Mouse (Mus musculus): ENCODE measurements around the gene Acss1.

The Acss1 gene

DNA sequence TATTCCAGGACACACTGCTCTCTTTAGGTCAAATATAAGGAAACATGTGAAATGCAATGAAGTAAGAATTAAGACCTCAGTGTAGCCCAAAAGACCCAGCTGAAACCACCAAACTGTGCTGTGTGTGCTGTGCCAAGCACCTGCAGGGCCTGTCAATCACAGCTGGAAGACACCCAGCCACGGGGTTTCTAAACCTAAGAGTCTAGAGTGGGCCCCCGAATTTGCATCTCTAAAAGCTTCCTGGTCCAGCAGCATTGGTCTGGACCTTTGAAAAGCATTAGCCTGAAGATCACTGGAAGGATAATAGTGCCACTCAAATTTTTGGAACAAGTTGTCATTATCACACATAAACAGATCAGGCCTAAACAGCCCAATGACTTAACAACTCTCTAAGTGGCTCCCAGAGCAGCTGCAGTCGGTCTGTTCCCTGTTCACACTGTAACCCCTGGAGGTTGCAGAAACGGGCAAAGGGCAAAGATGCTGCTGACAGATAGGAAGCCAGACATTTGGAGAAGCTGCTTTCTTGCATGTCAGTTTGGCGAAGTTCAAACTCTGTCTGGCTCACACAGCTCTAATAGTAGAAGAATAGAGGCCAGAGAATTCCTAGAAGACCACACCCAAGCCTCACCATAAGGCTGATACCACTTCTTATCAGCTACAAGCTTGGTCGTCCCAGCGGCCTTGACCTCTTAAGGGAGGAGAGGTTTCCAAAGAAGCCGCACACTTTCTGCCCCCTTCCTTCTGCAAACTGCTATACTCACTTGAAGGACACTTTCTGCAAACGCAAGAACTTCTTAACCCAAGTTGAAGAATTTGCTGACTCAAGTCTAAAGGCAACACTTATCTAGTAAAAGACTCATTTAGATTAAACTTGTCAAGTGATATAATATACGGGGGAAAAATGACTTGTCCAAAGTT is 2.5 kb downstream of the Acss1 start:
- DNase-seq (ENCODE audit: low read depth), result peak; percentile 81

DNA sequence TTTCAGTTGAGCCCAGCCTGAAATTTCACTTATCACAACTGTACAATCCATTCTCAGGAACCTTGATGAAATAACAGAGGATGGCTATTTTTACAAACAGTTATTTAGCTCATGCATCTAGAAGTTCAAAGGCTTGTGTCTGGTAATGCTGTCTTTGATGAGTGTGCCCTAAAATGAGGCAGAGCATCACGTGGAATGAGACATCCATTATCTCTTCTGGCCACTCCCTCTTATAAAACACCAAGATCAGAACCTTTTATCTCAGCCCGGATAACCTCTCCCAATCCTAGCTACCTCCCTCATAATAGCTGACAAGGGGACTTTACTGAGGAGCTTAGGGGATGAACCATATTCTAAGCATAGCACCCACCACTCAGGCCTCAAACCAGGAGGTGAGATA is 3.3 kb downstream of the Acss1 start:
- DNase-seq (ENCODE audit: low read depth), result peak; percentile 44

DNA sequence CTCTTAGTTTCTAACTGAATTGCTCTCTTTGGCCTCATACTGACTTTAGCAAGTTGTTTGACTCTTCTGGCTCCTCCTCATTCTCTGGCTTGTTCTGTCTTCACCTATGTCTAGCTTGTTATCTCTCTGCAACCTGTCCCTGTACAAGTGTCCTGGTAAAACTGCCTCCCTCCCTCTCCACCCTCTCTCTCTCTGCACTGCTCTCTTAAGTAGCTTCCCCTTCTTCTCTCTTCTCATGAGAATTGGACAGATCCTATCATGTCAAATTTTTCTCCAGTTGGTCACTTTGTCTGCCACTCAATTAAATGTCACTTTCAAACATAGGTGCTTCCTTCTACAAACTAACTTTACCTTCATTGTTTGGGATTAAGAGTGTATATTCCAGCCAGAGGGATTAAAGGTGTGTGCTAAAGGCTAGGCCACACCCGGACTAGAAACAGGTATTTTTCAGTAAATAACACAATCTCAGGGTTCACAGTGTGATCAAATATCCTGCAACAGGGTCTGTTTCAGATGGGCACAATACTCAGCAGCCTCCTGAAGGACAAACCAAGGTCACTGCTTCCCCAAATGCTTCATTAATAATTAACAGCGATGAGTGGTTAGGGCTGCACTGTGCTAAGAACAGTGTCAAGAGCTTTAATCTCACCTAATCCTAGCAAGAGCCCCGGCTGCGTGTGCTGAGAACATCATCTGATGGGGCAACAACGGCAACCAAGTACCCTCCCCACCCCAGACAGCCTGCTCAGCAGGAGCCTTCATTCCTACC is 4.0 kb downstream of the Acss1 start:
- DNase-seq (ENCODE audit: low read depth), result peak; percentile 35

DNA sequence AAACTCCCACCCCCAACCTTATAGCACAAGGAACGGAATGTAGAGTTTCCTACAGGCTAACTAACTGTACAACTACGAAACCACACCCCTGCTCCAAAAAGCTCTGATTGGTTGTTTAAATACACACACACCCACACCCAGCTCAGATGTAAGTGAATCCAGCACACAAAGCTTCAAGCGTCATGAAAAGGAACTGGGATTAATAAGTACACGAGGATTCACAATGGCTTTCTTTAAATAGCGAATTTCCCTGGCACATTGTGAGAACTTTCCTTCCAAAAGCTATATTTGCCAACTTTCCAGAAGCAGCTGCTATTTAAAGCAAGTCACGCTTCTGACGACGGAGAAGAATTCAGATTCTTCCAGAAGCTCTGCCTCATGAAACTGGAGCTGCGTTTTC is 5.0 kb downstream of the Acss1 start:
- peak; percentile 53 for DNase-seq (ENCODE audit: low read depth)

DNA sequence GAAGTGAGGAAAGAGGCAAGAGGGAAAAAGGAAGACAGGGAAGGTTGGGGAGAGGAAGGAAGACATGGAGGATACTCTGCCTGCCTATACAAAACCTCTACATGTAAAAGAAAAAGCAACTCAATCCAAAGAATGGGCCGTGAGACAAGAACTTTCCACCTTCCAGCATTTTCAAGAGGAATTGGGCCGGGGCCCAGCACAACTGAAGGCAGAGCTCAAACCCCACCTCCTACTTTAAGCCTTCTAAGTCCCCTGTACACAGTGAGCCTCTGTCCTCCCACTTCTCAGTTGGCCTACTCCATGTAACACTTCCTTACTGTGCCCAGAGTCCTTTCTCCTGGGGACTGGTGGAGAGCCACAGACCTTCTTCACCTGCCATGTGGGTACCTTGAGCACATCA is 6.3 kb downstream of the Acss1 start:
- no peak for DNase-seq (ENCODE audit: low read depth)

DNA sequence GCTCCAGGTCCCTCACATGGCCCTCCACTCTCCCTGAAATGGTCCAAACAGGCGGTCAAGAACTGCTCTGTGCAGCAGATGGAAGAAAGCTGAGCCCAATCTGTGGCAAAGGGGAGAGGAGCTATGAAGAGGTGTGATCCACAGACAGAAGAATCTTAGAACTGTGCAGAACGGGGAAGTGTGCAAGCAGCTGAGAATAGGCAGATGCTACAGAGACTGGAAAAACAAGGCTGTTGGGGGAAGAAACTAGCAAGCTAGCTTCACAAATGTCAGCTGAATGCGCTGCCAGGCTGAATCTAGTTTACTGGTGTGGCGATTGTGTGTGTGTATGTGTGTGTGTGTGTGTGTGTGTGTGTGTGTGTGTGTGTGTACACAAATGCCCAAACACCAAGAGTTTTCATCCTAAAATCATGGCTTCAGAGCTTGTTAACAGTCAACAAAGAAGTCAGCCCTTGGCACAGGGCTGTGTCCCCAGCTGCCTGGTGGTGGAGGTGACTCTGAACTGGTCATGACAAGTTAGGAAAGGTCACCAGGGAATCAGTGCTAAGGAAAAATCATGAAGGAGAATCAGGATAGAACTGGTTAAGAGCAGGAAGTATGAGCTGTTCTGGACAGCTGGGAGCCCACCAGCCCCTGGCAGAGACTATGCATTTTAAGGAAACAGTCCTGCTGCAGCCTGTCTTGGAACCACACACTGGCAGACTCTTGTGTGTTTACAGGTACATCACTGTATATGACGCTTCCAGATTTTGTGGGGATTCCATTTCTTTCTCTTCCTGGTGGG is 7.4 kb downstream of the Acss1 start:
- DNase-seq (ENCODE audit: low read depth), result no peak

DNA sequence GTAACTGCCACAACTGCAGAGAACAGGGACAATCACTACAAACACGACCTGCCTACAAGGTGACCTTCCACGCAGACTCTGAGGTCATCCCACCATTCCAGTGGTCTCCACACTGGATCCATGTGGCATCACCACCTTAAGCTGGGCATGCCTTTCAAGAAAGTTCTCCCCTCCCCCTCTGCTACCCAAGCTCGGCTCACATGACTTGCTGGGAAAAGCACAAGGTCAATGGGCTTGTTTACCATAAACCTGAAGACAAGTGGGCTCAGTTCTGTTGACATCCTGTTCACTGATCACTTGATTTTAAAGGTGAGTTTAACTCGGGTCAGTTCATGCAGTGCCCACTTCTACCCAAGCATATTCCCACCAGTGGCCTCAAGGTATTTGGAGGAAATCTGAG is 8.3 kb downstream of the Acss1 start:
- DNase-seq (ENCODE audit: low read depth), result no peak

DNA sequence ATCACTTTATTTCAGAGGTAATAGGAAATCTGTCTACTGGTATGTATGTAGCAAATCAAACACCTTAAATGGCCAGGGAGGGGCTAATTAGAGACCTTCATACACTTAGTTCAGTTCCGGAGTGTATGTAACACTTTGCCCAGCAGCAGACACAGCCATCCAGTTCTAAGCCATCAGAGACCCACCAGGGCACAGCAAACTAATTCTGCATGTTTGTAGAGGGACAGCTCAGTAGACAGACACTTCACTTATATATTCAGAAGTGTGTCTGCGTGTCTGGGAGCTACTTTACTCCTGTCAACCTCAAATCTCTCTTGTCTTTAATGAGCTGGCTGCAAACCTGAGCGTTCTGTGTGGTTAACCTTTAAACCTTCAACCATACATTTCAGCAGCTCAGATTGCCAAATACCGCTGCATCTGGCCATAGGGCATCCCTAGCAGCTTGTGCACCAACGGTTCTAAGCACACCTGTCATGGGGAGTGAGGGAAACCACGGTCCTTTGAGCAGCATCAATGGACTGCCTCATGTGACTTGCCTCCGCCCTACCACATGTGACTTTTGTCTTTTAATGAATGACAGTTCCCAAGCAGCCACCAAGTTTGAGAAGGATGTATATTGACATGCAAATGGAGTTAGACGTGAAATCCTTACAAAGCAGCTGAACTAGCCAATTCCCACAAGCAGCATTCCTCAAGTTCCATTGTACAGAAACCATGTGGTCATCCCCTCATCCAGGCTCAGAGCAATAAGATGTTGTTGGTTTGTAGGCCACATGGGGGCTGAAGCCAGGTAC is 11.1 kb downstream of the Acss1 start:
- DNase-seq (ENCODE audit: low read depth), result no peak

DNA sequence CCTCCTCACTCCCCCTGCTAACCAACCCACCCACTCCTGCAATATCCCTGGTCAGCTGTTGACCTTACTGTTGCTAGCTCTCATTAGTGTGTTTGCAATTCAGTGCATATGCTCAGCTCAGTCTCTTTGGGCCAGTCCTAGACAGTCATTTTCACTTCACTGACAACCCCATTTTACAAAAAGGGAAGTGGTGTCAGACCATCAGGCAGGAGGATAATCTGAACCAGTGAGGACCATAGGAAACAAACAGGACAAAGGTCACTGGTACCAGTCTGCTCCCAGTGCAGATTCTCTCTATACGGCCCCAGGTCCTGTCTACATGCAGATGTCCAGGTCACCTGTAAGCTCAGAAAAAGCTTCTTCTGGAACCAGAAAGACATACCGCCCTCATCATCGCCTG is 12.2 kb downstream of the Acss1 start:
- no peak for DNase-seq (ENCODE audit: low read depth)

DNA sequence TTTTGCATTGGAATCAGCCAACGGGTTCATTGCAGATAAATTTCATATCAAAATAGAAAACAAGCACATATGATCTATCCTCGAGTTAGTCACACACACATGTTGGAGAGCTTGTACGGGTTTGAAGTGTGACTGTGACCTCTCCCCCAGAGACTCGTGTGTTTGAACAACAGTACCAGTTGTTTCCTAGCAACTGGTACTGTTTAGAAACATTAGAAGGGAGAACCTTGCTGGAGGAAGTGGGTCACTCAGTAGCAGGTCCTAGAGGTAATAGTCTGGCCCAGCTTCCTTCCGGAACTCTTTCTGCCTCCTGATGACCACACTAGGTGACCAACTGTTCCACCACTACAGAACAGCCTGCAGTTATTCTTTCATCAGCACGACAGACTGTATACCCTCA is 13.0 kb downstream of the Acss1 start:
- DNase-seq (ENCODE audit: low read depth), result no peak

DNA sequence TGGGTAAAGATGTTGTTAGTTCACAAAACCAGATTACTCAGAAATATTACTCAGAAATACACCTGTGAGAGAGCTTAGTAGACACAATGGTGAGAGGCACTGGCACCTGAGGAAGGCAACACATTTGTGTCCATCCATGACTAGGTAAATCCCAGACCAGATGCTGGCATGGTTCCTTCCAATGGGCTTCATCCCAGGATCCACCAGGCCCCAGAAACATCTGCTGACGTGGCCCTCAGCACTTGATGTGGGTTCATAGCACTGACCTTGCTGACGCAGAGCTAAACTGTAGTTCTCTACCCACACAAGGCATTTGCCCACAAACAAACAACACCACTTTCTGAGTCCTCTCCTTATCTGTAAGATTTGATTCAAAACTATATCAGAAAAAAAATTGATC is 13.5 kb downstream of the Acss1 start:
- DNase-seq (ENCODE audit: low read depth), result no peak

DNA sequence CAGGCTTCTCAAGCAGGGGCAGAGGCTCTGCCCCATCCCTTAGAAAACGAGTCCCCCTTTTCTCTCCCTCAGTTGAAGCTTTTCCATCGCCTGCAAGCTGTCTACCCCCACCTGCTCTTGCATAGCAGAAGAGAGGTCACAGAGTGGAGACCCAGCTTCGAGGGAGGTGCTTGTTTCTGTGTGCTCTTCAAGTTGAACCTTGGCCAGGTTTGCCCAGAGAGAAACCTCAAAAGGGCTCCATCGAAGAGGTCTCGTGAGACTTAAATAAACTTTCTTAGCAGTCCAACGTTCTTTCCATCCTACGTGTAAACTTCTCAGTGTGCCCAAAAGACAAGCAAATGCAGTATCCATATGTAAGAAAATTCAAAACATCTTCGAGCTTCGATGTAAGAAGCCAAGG is 16.9 kb downstream of the Acss1 start:
- no peak for DNase-seq (ENCODE audit: low read depth)

DNA sequence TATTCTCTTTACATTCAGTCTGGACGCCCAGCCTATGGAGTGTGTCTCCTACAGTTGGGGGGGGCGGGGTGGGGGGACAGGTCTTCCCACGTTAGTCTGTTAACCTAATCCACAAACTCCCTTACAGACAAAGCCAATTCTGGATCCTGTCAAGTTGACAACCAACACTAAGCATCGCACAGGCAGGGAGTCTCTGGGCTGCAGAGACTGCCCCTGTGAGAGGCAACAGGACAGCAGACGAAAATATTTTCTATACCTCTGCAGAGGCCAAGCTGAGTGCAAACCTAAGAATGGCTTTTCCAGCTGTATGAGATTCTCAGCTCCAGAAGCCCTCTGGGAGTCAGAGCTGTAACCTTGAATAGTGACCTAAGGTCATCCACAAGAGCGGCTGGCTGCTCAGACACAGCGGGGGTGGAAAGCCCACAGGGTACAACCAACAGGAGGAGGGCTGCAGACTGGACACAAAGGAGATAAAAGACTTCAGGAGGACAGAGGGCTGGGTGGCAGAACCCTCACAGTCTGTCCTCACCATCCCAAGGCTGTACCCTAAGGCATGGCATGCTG is 17.7 kb downstream of the Acss1 start:
- no peak for DNase-seq (ENCODE audit: low read depth)

DNA sequence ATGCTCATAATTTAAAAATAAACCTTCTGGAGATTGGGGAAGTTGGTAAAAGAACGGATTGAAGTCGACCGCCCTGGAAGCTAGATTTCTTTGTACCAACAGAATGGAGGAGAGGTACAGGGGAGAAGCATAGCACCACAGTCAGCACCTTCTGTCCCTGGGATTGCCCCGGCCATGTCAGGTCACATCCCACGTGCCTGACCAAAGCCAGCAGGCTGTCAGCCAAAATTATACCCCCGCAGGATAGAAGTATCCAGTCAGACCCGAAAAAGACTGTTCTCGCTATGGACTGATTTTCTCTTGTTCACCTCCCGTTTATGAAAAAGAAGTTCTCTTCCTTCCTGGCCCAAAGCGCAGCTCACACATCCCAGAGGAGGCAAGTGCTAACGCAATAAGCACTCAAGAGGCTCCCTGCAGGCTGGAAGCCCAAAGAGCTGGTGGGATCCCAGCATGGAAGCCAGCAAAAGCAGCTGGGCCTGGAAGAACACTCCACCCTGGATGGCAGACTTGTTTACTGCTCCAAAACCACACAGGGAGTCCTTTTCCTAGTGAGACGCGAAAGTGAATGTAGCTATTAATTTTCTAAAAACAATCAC is 19.9 kb downstream of the Acss1 start:
- DNase-seq (ENCODE audit: low read depth), result no peak

DNA sequence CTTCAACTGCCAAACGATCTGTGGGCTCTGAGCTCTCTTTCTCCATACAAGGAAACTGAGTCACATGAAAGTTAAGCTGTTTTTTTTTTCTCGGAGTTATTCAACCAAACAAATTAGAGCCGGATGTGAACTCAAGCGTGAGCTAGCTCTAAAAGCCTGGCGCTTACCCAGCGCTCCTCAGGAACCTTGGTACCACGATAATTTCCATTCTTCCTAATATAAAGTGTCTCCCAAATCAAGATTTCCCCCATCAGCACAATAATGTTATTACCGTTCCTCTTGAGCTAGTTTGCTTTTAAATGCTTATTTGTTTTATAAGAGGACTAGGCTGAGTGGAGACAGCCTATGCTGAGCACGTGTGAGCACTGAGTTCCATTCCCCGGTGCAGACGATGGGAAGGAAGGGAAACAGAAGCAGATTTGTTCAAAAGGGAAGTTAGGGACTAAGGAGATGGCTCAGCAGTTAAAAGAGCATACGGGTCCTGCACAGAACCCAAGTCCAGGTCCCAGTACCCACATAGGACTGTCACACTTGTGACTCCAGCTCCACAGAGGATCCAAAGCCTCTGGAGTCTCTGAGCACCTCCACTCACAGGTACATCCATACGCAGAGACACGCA is 20.5 kb downstream of the Acss1 start:
- DNase-seq (ENCODE audit: low read depth), result no peak

DNA sequence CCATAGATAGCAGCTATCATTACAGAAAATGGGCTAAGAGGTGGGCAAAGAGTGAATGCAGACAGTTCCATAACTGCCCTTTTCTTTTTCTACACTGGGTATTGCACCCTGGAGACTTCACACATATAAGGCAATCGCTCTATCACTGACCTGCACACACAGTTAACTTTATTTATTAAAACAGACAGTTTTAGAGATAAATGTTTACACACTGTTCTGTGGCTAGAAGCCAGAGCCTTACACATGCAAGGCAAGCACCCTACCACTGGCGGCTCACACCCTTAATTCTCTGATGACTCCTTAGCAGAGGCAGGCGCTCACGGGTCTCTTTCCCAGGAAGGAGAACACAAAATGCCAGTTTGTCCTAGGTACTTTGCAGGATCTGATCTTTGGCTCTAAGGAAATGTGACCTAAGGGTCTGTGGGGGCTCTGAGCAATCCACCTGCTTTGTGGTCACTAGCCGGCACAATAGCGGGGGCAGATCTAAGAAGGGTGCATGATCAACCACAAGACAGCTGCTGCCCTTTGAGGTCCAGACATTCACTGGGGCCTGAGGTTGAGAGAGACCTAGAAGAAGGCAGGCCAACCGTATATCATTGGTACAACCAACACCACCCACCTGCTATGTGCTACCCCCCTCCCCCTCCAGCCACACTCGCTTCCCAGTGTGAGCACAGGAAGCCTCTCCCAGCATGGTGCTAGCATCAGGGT is 21.7 kb downstream of the Acss1 start:
- peak; percentile 27 for DNase-seq (ENCODE audit: low read depth)

DNA sequence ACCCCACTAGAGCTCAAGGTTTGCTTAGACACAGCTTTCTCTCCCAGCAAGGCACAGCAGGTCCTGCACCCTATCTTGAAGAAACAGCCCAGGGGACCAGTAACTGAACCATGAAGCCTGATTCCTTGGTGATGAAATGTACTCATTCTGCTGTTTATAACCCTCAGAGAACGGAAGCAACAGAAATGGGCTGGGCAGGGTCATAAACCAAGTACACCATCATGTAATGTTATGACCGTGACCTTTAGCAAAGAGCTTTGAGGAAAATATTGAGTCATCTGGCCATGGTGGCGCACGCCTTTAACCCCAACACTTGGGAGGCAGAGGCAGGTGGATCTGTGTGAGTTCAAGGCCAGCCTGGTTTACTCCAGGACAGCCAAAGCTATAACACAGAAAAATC is 23.1 kb downstream of the Acss1 start:
- no peak for DNase-seq (ENCODE audit: low read depth)

DNA sequence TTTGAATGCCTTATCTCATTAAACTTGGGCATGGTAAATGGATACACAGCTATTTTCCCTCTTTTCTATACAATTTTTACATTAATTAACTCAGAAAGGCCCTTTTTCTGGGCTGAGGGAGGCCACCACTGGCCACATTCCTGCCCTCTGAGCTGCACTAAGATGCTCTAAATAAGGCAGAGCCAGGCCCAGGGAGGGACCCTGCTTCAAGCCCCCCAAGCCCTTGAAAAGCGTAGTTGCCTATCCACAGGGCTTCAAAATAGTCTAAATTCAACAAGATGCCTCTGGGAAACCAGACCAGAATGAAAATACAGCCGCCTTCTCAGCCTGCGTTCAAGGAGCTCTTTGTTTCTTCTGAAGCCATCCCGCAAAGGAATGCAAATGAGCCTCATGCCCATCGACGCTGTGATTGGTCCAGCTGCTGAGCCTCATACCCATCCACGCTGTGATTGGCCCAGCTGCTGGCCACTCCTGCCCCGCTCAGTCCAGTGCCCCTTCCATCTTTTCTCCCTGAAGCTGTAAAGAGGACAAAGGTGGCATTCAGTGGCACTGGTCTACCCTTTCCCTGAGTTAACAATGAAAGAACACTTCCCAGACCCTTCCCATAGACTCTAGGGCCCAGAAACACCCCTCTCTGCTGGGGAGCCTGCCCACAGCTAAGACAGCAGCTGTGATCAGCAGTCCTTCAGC is 24.4 kb downstream of the Acss1 start:
- no peak for DNase-seq (ENCODE audit: low read depth)

DNA sequence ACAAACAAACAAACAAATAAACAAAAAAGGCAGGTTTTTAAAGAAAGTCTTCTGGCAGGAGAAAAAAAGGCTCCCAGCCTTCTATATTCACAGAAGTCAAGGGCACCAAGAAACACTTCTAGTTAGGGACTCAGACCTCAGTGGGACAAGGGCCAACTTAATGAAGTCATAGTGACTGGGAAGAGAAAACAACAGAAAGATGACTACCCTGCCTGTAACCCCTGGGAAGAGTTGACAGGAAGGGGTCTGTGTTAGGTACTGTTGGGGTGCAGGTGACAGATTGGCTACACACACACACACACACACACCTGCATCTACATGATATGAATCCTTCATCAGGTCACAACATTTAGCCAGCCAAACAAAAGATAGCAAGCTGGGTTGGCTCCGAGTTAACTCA is 25.1 kb downstream of the Acss1 start:
- DNase-seq (ENCODE audit: low read depth), result no peak
